Mouse (Mus musculus) forebrain, embryonic 16.5 days (tissue): ENCODE data around the gene Ptprr. TPM values are rescaled to one million over a fixed set of nuclear protein-coding genes. Genes with fewer than 3 reads are reported as not detected.

ENCODE experiments used
- ATAC-seq: fragments of 200-750 bp; cut with Nextera tagmentation; 2 replicates; pipeline ENCODE4 v1.8.0; 2017; ENCODE audit warnings: mild to moderate bottlenecking, moderate library complexity
- H3K27ac ChIP-seq: fragments of 300-500 bp; sonication (generic); 2 replicates; pipeline ENCODE4 v1.5.1; 2014; ENCODE audit warnings: low read length, control low read depth
- H3K27me3 ChIP-seq: fragments of 300-500 bp; sonication (generic); replicated peaks from 2 replicates; pipeline ENCODE4 v1.6.1; 2014; ENCODE audit warnings: low read length; ENCODE audit not compliant: control insufficient read depth, insufficient read depth
- H3K36me3 ChIP-seq: fragments of 300-500 bp; sonication (generic); 2 replicates; pipeline ENCODE4 v1.6.1; 2014; ENCODE audit not compliant: control insufficient read depth, insufficient read depth
- H3K4me1 ChIP-seq: fragments of 300-500 bp; sonication (generic); replicated peaks from 2 replicates; pipeline ENCODE4 v1.6.1; 2014; ENCODE audit warnings: low read length; ENCODE audit not compliant: control insufficient read depth, insufficient read depth
- H3K4me2 ChIP-seq: fragments of 300-500 bp; sonication (generic); 2 replicates; pipeline ENCODE4 v1.6.1; 2014; ENCODE audit warnings: mild to moderate bottlenecking, low read length, control low read depth
- H3K4me3 ChIP-seq: fragments of 300-500 bp; sonication (generic); replicated peaks from 2 replicates; pipeline ENCODE4 v1.5.1; 2014; ENCODE audit warnings: mild to moderate bottlenecking, low read length, control low read depth
- H3K9ac ChIP-seq: fragments of 300-500 bp; sonication (generic); replicated peaks from 2 replicates; pipeline ENCODE4 v1.6.1; 2014; ENCODE audit warnings: low read depth, low read length, control low read depth
- H3K9me3 ChIP-seq: fragments of 300-500 bp; sonication (generic); 2 replicates; pipeline ENCODE4 v1.6.1; 2016; ENCODE audit warnings: low read length; ENCODE audit not compliant: control insufficient read depth
- WGBS: fragments of 180-500 bp; shearing (Covaris S2); extraction: QIAGEN DNeasy Blood & Tissue Kit; methylation state at CpG from one replicate; pipeline ENCODE4 v1.1.7; 2014; 5-methylcytosine and 5-hydroxymethylcytosine counted together
- polyA plus RNA-seq: library from polyadenylated mRNA; unstranded; fragments of >200 nt; fragmentation: Nextera tagmentation; extraction: Ambion mirVana; gene quantifications from 2 replicates; pipeline ENCODE4 v1.2.1, GENCODE M21; 2015

Gene Ptprr
- polyA plus RNA-seq, 1 experiment from 2014 or later: 13.4 TPM

- H3K9me3 ChIP-seq: no peaks in the 10 kb centered on the region
- H3K4me1 ChIP-seq: no peaks in the 10 kb centered on the region
- no peak overlapping the region for H3K9ac ChIP-seq
- no peaks in the 10 kb centered on the region for H3K36me3 ChIP-seq
- no peak overlapping the region for H3K27ac ChIP-seq
- 89% methylated on average over 4 of the region's 4 CpGs for WGBS
- no peak overlapping the region for H3K4me2 ChIP-seq
- ATAC-seq: no peak
- H3K27me3 ChIP-seq: no peaks in the 10 kb centered on the region
- no peak overlapping the region for H3K4me3 ChIP-seq
Observed at GRCm38 (mm10) chr10:116131223-116131622, 113.2 kb downstream of the Ptprr start.

GRCm38 (mm10) chr10:116132233-116132632 is 114.2 kb downstream of the Ptprr start:
- Histone ChIP-seq H3K27me3 (no peaks in the 10 kb centered on the region), H3K4me2 (no peak overlapping the region), H3K4me3 (no peak overlapping the region), H3K9ac (no peak overlapping the region), H3K36me3 (no peaks in the 10 kb centered on the region), H3K9me3 (no peaks in the 10 kb centered on the region), H3K4me1 (no peaks in the 10 kb centered on the region), H3K27ac (no peak overlapping the region)
- ATAC-seq: no peak
- 88% methylated on average over 4 of the region's 4 CpGs for WGBS

- H3K36me3 ChIP-seq: no peaks in the 10 kb centered on the region
- ATAC-seq: no peak
- H3K27ac ChIP-seq: no peak overlapping the region
- no peak overlapping the region for H3K4me2 ChIP-seq
- H3K4me3 ChIP-seq: no peak overlapping the region
- no peaks in the 10 kb centered on the region for H3K27me3 ChIP-seq
- 86% methylated on average over 2 of the region's 2 CpGs for WGBS
- no peak overlapping the region for H3K9ac ChIP-seq
- no peaks in the 10 kb centered on the region for H3K9me3 ChIP-seq
- H3K4me1 ChIP-seq: no peaks in the 10 kb centered on the region
Observed at GRCm38 (mm10) chr10:116135187-116135586, 117.2 kb downstream of the Ptprr start.

- no peaks in the 10 kb centered on the region for H3K27me3 ChIP-seq
- no peak overlapping the region for H3K4me2 ChIP-seq
- no peaks in the 10 kb centered on the region for H3K36me3 ChIP-seq
- no peak overlapping the region for H3K4me3 ChIP-seq
- no peaks in the 10 kb centered on the region for H3K9me3 ChIP-seq
- 94% methylated on average over 8 of the region's 8 CpGs for WGBS
- no peak overlapping the region for H3K27ac ChIP-seq
- no peak overlapping the region for H3K9ac ChIP-seq
- ATAC-seq: no peak
- no peaks in the 10 kb centered on the region for H3K4me1 ChIP-seq
Observed at GRCm38 (mm10) chr10:116140226-116140625, 122.2 kb downstream of the Ptprr start.

- no peak for ATAC-seq
- no peaks in the 10 kb centered on the region for H3K27me3 ChIP-seq
- 91% methylated on average over 10 of the region's 10 CpGs for WGBS
Observed at GRCm38 (mm10) chr10:116143684-116144083, 125.7 kb downstream of the Ptprr start.

GRCm38 (mm10) chr10:116146091-116146490 is 128.1 kb downstream of the Ptprr start:
- H3K36me3 ChIP-seq: no peaks in the 10 kb centered on the region
- no peak overlapping the region for H3K9ac ChIP-seq
- 0 out of 2 replicates have a peak, but pooled peaks have one; percentile 33 for ATAC-seq
- H3K9me3 ChIP-seq: no peaks in the 10 kb centered on the region
- H3K4me3 ChIP-seq: no peak overlapping the region
- 24% methylated on average over 9 of the region's 9 CpGs for WGBS
- H3K27me3 ChIP-seq: no peaks in the 10 kb centered on the region
- no peak overlapping the region for H3K27ac ChIP-seq
- no peaks in the 10 kb centered on the region for H3K4me1 ChIP-seq
- H3K4me2 ChIP-seq: no peak overlapping the region

More at GRCm38 (mm10) chr10:116143684-116144083, 125.7 kb downstream of the Ptprr start:
- no peak overlapping the region for H3K27ac ChIP-seq
- no peak overlapping the region for H3K4me3 ChIP-seq
- H3K9ac ChIP-seq: no peak overlapping the region
- no peaks in the 10 kb centered on the region for H3K9me3 ChIP-seq
- no peaks in the 10 kb centered on the region for H3K4me1 ChIP-seq
- no peaks in the 10 kb centered on the region for H3K36me3 ChIP-seq
- no peak overlapping the region for H3K4me2 ChIP-seq

GRCm38 (mm10) chr10:116154707-116155106 is 136.7 kb downstream of the Ptprr start:
- Histone ChIP-seq H3K4me3 (no peak overlapping the region), H3K4me2 (no peak overlapping the region), H3K27ac (no peak overlapping the region), H3K9ac (no peak overlapping the region), H3K4me1 (no peaks in the 10 kb centered on the region), H3K9me3 (peaks cover 2% of the 10 kb centered on the region; the same call in 1 of the 2 replicates), H3K27me3 (no peaks in the 10 kb centered on the region), H3K36me3 (no peaks in the 10 kb centered on the region)
- ATAC-seq: no peak
- WGBS: 72% methylated on average over 5 of the region's 5 CpGs

- no peak overlapping the region for H3K4me3 ChIP-seq
- H3K9ac ChIP-seq: no peak overlapping the region
- no peak overlapping the region for H3K27ac ChIP-seq
- no peaks in the 10 kb centered on the region for H3K36me3 ChIP-seq
- H3K4me1 ChIP-seq: no peaks in the 10 kb centered on the region
- ATAC-seq: no peak
- no peaks in the 10 kb centered on the region for H3K27me3 ChIP-seq
- no peak overlapping the region for H3K4me2 ChIP-seq
- WGBS: 87% methylated on average over 1 of the region's 1 CpGs
- H3K9me3 ChIP-seq: peaks cover 2% of the 10 kb centered on the region; the same call in 1 of the 2 replicates
Observed at GRCm38 (mm10) chr10:116156699-116157098, 138.7 kb downstream of the Ptprr start.

GRCm38 (mm10) chr10:116162338-116162737 is 144.3 kb downstream of the Ptprr start:
- Histone ChIP-seq H3K27me3 (no peaks in the 10 kb centered on the region), H3K4me1 (no peaks in the 10 kb centered on the region), H3K9ac (no peak overlapping the region), H3K27ac (no peak overlapping the region), H3K9me3 (no peaks in the 10 kb centered on the region), H3K36me3 (no peaks in the 10 kb centered on the region), H3K4me3 (no peak overlapping the region), H3K4me2 (no peak overlapping the region)
- no peak for ATAC-seq
- WGBS: 83% methylated on average over 10 of the region's 12 CpGs

GRCm38 (mm10) chr10:116175324-116175883 is 157.4 kb downstream of the Ptprr start:
- no peaks in the 10 kb centered on the region for H3K4me1 ChIP-seq
- no peaks in the 10 kb centered on the region for H3K27me3 ChIP-seq
- no peaks in the 10 kb centered on the region for H3K36me3 ChIP-seq
- H3K9me3 ChIP-seq: no peaks in the 10 kb centered on the region
- H3K4me2 ChIP-seq: no peak overlapping the region
- WGBS: 41% methylated on average over 10 of the region's 10 CpGs
- ATAC-seq: no peak
- no peak overlapping the region for H3K27ac ChIP-seq
- no peak overlapping the region for H3K4me3 ChIP-seq
- no peak overlapping the region for H3K9ac ChIP-seq
